Mouse (Mus musculus) CD4-positive, CD25-positive, alpha-beta regulatory T cell, adult 4 months (primary cell): ENCODE data around the gene Dlgap1. TPM values are rescaled to one million over a fixed set of nuclear protein-coding genes. Genes with fewer than 3 reads are reported as not detected.

Source experiments
- ATAC-seq: one replicate; pipeline ENCODE4 v1.8.0; 2017
- polyA plus RNA-seq, 2 experiments: library from polyadenylated mRNA; unstranded; fragments of 100-300 nt; shearing (Covaris generic); gene quantifications; one replicate each; pipeline ENCODE4 v1.2.1; 2017

Gene Dlgap1
- polyA plus RNA-seq, 2 experiments from 2014 or later: 0.31 TPM; not detected in 1

DNA sequence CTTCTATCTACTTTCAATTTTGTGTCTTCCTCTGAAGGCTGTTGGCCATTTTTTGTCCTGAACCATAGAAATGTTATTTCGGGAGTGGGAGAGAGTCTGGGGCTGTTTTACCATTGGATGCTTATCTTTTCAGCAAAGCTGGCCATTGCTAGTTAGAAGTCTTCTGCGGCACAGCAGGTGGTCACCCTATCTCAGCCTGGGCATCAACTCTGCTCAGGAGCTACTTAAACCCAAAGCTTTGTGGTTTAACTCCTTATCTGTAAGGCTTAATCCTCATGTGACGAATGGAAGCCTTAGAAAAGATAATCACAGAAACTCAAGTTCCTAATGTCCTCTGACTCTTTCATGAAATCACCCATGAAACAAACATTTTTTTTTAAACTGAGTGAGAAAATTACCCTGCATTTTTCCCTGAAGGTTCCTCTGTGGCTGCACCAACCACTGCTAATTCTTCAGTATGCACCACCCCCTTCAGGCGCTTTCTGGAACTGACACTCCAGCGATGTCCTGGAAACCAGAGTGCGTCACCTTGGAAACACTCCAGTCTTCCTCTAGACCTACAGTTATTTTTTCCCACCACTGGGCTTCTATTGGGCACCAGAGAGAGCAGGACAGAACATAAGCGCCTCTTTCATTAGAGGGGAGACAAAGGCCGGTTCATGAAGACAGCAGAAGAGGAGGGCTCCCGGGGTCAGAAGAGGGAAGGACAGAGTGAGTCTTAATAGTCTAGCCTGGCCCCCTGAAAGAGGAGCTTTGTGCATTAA lies 664.5 kb downstream of the Dlgap1 start:
- no peak for ATAC-seq

DNA sequence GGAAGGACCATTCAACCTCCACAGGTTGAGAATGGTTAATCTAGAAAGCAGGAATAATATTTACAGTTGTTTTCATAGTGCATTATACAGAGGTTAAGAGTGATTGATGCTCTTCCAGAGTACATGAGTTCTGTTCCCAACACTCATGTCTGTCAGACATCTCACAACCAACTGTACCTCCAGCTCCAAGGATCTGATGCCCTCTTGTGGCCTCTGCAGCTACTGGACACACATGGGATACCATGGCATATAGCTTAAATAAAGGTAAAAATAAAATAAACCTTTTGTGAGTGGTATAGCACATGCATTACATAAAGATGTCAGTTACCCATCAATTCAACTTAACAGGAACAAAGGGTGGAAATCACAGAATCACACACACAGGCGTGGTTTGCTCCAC lies 674.3 kb downstream of the Dlgap1 start:
- ATAC-seq: no peak

DNA sequence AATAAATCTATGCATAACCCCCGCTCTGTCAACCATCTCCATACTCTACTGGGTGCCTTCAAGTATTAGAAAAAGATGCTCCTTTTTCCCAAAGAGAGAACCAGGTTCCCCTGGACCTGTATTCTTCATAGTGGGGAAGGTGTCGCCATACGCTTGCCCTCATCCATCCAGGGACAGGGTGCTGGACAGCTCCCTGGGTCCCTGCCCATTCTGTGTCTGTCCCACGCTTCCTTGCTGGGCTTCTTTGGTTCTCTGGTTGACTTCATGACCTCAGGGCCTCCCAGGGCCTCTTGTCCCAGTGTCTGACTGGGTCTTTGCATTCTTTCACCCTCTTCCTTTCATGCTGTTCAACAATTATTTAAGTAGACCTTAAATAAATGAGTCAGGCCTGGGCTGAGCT lies 677.8 kb downstream of the Dlgap1 start:
- no peak for ATAC-seq

DNA sequence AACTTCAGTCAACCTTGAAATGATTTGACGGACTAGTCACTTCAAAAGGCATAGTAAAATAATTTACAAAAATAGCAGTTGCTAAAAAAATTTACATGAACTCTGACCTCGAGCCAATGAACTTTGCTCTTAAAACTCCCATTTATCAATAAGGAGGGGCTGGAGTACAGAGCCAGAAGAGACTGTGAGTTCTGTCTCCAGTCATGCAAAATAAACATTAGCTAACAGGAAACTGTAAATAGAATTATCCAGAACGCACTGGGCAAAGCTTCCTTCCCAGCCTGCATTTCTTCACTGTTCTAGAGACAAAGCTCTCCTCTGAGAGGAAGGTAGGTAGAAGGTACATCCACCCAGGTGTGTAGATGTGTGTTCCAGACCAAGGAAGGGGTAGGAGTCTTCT lies 692.5 kb downstream of the Dlgap1 start:
- no peak for ATAC-seq

DNA sequence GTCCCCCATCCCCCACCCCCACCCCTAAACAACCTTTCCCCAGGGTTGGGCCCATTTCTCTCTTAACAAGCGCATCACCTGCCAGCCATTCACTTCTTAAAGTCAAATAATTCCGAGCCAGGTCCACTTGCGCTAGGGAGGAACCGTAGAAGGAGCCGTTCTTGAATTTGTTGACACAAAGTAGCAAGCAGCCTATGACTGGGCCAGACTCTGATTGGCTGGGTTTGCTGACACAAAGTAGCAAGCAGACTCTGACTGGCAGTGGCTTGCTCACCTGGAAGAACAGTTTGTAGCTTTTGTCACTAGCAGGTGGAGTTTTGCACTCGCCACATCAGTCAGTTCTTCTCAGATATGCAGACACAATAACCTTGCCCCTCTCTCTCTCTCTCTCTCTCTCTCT lies 695.1 kb downstream of the Dlgap1 start:
- ATAC-seq: no peak

DNA sequence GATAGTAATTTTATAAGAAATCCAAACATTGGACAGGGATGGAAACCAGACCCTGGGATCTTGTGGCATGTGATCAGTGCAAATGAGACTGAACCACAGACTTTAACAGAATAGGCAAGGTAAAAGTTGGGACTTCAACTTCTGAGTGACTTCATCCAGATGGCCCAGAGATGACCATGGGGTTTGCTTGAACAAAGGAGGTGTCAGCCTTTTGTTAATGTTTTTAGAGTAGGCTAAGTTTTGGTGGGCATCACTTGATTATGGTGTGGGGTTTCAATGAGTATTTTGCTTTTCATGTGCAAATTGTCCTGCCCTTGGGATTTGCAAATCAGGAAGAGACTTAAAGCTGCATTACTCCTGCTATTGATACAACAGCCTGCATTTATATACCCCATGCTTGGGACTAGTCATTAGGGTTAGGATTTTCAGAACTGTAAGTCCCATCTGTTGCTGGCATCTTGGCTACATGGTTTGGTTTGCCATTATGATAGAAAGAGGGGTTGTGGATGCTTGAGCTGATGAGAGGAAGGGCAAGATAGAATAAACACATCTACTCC lies 695.7 kb downstream of the Dlgap1 start:
- no peak for ATAC-seq

DNA sequence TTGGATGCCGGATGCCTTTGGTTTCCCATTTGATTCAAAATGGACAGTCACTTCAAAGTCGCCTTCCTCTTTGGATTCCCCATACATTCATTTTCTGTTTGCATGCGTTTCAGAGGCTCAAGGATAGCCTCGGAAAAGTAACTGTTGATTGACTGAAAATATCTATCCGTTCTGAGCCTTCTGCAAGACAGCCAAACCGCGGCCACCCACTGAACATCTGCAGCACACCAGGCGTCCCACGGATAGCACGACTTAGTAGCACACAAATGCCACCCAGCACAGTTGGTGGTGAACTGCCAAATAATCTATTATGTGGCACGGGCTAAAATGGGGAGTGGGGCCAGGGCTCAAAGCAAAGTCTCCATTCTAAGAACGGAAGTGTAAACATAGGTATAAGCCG lies 705.1 kb downstream of the Dlgap1 start:
- no peak for ATAC-seq

DNA sequence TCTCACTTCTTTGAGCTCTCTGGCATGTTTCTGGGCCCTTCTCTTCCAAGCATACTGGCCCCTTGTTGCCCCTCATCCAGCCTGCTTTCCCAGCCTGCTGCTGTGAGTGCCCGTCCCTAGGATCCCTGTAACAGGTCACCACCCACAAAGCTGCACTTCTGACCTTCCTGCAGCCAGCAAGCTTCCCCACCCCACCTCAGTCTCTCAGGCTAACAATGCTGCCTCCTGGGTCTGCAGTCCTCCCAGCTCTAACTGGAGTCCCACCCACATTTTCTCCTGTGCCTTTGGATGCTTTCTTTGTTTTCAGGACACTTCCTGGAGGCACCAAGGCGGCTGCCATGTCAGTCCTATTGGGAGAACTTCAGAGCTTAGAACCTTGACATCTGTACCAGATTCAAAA lies 707.6 kb downstream of the Dlgap1 start:
- no peak for ATAC-seq

DNA sequence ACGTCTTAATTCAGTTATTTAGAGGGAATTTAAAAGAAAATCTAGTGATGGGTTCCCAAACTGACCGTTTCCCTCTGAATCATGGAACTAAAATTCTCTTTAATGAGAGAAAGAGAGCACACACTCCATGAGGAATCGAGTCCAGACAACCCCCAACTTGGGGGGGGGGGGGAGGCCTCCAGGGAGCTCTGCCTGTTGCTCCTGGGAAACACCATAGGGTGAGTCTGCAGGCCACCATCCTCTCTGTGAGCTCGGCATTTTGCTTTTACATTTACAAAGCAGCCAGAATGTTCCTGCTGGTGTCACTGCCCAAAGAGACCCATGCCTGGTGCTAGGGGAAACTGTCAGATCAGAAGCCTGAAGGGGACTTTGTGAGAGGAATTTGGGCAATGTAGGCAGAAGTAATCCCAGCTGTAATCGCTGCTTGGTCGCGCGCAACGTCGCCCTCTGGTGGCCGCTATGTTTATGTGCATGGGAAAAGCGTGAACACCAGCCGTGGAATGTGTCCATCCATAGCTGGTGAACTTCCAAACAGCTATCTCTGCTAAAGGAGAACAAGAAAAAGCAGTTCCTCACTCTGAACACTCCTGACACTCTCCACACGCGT lies 714.8 kb downstream of the Dlgap1 start:
- no peak for ATAC-seq

DNA sequence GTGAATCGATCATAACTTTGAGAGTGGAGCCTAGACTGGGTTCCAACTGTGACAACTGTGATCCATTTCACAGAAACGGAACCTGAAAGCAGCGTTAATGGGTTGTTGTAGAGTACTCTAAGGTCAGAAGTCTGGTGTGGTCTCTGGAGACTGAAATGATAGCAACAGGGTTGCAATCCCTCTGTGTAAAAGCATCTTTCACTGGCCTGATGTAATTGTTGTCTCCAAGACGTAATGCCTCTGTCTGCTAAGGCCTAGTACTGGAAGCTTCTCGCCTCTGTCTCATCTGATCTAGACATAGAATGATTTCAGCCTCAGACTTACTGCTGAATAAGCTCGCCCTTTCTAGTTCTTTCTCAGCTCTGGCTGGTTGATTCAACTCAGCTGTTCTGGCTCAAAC lies 721.3 kb downstream of the Dlgap1 start:
- ATAC-seq: no peak

DNA sequence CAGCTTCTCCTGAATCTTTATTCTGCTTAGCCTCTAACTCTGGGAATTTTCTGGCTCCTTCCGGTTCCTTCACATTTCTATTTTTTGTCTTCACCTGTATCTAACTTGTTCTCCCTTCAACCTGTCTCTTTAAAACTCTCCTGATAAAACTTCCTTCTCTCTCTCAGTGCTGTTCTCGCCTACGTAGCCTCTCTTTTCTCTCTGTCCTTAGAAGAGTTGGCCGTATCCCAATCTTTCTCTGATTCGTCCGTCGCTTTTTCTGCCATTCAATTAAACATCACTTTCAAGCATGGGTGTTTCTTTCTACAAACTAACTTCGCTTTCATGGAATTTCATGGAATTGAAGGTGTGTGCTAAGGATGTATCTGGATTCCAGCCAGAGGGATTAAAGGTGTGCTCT lies 721.7 kb downstream of the Dlgap1 start:
- no peak for ATAC-seq

DNA sequence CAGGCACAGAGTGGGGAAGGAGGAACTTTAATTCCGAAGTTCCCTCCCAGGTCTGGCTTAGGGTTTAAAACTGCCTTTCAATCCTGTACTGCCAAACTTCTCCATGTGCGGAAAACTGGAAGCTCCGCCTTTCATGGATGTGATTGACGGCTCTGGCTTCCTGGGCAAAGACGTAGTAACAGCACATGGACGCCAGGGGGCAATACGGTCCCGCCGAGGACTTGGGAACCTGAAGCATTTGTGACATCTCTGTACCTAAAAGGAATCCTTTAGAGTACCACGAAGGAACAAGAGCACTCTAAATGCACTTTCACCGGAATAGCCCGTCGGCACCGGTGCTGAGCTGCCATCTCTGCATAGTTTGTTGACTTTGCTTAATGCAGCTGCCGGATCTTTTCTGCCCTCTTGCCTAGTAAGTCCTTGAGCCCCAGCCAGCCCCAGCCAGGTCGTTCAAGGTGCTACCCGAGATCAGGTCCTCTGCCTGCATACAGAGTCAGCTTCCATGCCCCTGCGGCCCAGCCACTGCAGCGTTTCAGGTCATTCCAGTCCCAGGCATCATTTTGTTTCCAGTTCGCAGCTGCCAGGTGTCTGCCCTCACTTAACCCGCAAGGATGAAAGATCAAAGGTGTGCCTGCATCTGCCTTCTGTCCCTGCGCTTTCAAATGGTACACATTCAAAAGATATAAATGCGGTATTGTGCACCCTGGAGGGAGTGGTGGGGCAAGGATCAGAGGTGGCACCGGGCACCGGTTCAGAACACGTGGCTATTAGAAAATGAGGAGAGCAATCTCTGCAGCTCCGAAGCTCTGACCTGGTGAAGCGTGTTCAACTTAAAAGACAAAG lies 738.3 kb downstream of the Dlgap1 start:
- peak; percentile 91 for ATAC-seq

DNA sequence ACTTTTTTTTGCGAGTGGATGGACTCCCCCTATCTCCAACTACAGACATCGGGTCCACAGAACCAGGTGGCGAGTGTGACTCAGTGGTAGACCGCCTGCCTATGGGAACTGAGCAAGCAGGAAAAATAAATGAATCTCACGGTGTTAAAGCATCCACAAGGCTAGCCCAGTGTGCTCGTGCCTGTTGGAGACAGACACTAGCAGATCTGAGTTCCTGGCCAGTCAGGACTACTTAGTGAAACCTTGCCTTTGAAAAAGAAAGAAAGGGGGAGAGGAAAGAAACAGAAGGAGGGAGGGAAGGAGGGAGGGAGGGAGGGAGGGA lies 738.9 kb downstream of the Dlgap1 start:
- no peak for ATAC-seq

DNA sequence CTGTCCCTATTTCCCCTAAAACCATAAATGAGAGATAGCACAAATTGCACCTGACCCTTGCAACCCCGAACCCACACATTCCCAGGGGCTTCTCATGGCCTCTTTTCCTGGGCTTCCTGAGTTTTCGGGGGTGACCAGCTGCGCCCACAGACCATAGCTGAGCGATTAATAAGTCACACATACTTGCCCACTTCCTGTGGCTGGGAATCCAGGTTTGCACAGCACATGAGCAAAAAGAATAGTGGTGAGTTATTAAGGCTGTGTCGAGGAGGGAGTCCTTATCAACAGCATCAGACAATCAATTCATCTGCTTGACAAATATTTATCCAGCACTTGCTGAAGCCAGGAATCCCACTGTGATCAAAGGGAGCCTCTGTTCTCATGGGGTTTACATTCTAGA lies 740.7 kb downstream of the Dlgap1 start:
- no peak for ATAC-seq

DNA sequence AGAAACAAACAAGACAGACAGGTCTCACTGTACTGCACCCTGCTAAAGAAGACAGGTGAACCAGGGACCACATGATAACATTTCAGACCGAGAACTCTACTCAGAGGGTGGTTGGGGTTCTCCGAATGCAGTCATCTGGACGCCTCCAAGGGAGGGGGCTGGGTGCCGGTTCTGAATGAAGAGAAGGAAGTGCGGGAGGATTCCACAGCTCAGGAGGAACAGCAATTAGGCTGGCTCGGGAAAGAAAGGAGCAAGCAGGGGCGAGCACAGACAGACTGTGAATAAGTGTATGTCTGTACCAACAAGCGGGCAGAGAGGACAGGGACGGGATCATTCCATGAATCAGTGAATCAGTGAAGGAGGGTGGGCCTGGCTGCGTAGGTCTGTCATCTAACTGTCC lies 744.6 kb downstream of the Dlgap1 start:
- ATAC-seq: no peak

DNA sequence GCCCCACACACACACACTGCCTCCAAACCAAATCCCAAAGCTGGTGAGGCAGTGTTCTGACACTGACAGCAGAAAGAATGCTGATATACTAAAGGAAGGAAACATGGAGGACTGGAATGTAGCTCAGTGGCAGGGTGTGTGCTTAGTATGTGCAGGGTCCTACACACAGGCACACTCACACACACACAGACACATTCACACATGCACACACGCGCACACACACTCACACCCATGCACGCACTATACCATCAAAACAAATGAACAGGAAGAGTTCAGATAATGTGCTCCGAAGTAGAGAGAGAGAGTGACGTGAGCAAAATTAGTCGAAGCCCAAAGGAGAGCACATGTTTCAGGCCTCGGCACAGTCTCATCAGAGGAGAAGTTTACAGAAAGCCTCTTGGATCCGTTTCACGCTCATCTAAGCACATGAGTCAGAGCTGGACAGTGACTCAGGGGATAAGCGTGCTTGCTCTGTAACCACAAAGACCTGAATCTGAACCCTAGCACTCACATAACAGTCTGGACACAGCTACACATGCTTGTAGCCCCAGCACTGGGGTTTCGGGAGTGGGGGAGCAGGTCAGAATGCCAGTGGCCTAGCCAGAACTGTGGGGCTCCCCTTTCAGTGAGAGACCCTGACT lies 750.9 kb downstream of the Dlgap1 start:
- ATAC-seq: no peak

DNA sequence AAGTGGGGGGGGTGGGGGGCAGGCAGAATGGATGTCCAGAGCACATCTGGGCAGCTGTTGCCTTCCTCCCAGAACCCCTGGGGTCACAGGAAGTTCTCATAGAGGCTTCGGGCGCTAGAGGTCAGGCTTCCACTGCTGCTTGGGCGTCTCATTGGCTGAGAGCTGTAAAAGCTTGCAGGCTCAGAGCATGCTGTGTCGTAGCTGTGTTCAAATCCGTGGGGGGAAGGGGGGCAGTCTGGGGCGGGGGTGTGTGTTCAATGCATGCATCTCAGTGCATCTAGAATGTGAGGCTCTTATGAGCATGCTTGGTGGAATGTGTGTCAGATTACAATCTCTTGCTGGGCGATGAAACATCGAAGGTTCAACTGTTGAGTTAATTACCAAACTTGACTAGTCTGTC lies 751.9 kb downstream of the Dlgap1 start:
- no peak for ATAC-seq

DNA sequence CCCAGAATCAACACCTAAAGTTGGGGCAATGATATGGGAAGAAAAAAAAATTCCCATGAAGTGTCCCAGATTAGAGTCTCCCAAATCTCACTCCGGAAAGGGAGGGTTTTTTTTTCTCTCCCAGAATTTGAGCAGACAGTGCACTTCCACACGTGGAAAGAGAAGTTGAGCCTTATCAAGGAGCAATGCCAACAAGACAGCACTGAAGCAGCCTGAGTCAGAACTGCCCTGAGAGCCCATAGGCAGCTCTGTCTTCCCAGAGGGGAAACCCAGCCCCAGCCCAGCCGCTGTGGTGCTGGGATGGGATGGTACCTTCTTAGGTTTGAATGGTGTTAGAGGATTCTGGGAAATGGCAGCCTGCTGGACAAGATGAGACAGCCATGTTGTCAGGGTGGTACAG lies 753.3 kb downstream of the Dlgap1 start:
- no peak for ATAC-seq

DNA sequence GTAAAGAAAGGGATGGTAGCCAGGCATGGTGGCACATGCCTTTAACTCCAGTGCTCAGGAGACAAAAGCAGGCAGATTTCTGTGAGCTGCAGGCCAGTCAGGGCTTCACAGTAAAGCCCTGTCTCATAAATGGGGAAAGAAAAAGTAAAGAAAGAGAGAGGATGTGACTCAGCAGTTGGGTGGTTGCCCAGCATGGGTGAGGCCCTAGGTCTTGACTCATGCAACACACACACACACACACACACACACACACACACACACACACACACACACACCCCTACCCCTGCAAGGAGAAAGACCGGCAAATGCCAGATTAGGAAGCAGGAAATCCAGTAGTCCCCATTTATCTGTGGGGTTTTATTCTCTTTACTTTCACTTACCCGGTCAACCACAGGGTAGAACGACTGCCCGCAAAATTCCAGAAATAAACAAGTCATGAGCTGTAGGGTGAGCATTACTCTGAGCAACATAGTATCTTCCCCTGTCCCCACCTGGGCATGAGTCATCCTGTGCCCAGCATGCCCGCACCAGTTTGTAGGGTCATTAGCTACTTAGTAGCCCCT lies 759.9 kb downstream of the Dlgap1 start:
- ATAC-seq: peak; percentile 82

DNA sequence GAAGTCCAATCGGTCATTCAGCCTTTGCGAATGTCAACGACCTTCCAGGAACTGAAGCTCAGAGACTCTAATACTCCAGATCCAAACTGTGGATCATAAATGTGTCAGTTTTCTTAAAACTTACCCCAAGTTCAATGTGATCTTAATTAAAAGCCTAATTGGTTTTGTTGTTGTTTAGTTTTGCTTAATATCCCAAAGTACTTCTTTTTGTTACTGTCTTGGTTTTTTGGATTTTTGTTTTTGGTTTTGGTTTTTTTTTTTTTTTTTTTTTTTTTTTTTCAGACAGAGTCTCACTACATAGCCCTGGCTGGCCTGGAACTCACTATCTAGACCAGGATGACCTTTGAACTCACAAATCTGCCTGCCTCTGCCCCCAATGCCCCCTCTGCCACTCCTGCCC lies 765.9 kb downstream of the Dlgap1 start:
- ATAC-seq: no peak

DNA sequence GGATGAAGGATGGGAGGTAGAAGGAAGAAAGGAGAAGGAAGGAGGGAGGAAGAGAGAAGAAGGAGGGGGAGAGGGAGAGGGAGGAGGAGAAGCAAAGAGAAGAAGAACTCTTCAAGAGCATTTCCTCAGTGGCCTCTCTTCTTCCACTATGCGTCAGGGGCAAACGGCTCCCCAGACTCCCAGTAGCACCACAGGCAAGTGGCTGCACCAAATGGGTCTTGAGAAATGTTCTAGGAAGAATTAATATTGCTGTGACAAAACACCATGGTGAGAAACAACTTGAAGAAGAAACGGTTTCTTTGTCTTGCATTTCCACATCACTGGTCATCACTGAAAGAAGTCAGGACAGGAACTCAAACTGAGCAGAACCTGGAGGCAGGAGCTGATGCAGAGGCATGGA lies 766.5 kb downstream of the Dlgap1 start:
- no peak for ATAC-seq

DNA sequence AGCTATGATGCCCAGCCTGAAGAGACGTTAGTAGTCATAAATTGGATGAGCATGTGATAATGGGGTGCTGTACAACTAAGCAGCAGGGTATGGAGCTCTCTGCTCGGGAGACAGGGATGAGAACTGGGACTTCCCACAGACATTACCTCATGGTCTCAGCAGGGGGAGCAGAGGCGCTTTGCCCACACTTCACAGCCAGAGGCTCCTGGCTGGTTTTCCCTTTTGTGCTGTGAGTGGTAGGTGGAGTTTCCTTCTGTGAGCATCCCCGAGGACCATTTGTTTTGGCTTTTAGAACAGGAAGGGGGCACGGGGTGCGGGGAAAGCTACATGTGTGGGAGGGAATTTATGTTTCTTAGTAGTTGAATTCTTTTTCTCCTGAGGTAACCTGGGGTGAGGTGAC lies 768.6 kb downstream of the Dlgap1 start:
- no peak for ATAC-seq
